Mouse (Mus musculus): ENCODE results near the gene Spata31d1a.

GRCm38 (mm10) chr13:59713710-59714109 lies 3.6 kb upstream of the Spata31d1a start:
- TF ChIP-seq CTCF (IDR thresholded peaks at IDR 0.05) (no peak), EP300 (IDR thresholded peaks at IDR 0.05) (no peak)
